Mouse (Mus musculus): ENCODE measurements around the gene Sltm. TPM values are rescaled to one million over a fixed set of nuclear protein-coding genes. Genes with fewer than 3 reads are reported as not detected.
"Not testable (repeated sequence)": the region's sequence is repeated elsewhere in the genome, so short reads cannot be mapped to it uniquely, and the experiment has no call there.

The Sltm gene
- total RNA-seq, 1 experiment from 2014 or later: 139 TPM

DNA sequence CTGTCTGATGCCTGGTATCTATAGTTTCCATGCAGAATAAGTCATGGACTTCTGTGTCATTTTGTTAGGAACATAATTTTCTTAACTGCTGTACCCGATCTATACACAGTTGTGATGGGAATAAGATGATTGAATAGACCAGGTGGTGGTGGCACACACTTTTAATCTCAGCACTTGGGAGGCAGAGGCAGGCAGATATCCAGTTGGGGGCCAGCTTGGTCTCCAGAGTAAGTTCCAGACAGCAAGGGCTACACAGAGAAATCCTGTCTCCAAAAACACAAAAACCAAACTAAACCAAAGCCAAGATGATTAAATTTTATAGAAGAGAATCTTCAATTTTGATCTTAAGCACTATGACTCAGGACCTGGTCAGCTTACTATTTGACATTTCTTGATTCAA, 2.3 kb downstream of the Sltm start:
- ATAC-seq (replicated peaks; ENCODE audit: insufficient number of reproducible peaks, low FRiP score, low TSS enrichment, poor library complexity, severe bottlenecking): no peak

DNA sequence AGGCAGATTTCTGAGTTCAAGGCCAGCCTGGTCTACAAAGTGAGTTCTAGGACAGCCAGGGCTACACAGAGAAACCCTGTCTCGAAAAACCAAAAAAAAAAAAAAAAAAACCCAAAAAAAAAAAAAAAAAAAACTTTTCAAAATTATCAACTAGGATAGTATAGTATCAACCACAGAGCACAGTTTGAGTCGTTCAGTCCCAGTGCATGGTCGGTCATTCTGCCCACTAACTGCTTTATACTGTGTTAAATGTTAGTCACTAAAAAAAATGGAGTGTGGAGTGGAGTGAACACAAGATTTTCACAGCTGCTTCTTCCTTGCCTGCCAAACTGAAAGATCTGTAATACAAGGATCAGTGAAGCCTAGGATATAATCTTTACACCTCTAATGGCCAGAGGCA, 4.0 kb downstream of the Sltm start:
- ATAC-seq (replicated peaks; ENCODE audit: insufficient number of reproducible peaks, low FRiP score, low TSS enrichment, poor library complexity, severe bottlenecking): not testable (repeated sequence)

GRCm38 (mm10) chr9:70548304-70548703, 5.8 kb downstream of the Sltm start:
- ATAC-seq (replicated peaks; ENCODE audit: insufficient number of reproducible peaks, low FRiP score, low TSS enrichment, poor library complexity, severe bottlenecking): no peak

DNA sequence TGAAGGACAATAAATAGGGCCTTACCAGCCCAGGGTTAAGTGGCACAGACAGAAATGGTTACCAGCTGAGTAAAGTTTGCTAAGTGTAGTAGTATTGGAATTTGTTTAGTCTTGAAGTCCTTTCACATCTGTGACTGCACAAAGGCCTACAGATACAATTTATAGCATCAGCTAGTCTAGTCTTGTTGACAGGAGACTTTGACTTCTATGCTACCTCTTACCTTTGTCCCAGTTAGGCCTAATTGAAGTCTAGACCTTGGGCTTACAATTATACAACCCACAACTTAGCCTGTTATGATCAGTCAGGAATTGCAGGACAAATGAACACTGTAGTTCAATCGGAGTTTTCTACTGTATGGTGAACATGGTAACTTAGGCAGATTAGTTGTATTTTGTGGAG, 9.0 kb downstream of the Sltm start:
- ATAC-seq (replicated peaks; ENCODE audit: insufficient number of reproducible peaks, low FRiP score, low TSS enrichment, poor library complexity, severe bottlenecking): no peak

GRCm38 (mm10) chr9:70552233-70552632, 9.7 kb downstream of the Sltm start:
- not testable (repeated sequence) for ATAC-seq (replicated peaks; ENCODE audit: insufficient number of reproducible peaks, low FRiP score, low TSS enrichment, poor library complexity, severe bottlenecking)

DNA sequence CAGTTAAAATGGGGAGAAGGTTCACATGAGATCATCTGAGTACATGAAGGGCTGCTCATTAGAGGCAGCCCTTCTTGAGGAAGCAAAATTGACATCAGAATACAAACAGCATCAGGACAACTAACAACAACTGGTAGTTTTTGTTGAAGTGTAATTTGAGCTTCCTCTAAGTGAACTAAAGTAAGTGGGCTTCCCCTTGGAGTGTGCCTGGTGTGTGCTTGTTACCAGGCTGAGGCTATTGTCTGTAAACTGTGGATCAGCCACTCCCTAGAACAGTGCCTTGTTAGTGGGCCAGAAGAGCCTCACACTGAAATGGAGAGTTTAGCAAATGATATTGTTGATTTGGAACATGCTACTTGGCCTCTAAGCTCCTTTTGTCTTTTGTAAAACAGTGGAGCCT, 12.9 kb downstream of the Sltm start:
- no peak for ATAC-seq (replicated peaks; ENCODE audit: insufficient number of reproducible peaks, low FRiP score, low TSS enrichment, poor library complexity, severe bottlenecking)

DNA sequence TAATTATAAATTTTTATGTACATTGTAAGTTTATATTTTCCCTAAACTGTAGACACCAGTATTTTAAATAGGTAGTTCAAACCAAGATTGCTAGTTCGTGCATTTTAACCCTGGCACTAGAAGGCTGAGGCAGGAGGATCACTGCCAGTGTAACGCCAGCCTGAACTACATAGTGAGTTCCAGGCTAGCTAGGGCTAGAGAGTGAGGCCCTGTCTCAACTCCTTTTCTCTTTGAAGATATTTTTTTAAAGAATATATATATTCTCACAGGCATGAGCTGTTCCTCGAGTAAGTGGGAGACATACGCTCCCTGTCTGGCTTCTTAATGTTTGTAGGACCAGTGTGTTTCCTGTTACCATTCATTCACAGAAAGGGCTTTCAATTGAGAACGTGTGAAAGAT, 14.2 kb downstream of the Sltm start:
- ATAC-seq (replicated peaks; ENCODE audit: insufficient number of reproducible peaks, low FRiP score, low TSS enrichment, poor library complexity, severe bottlenecking): no peak

GRCm38 (mm10) chr9:70562825-70563224, 20.3 kb downstream of the Sltm start:
- no peak for ATAC-seq (replicated peaks; ENCODE audit: insufficient number of reproducible peaks, low FRiP score, low TSS enrichment, poor library complexity, severe bottlenecking)

- no peak for ATAC-seq (replicated peaks; ENCODE audit: insufficient number of reproducible peaks, low FRiP score, low TSS enrichment, poor library complexity, severe bottlenecking)
These were observed 25.1 kb downstream of the Sltm start for GRCm38 (mm10) chr9:70567651-70568050.

- no peak for ATAC-seq (replicated peaks; ENCODE audit: insufficient number of reproducible peaks, low FRiP score, low TSS enrichment, poor library complexity, severe bottlenecking)
These were observed 27.8 kb downstream of the Sltm start for GRCm38 (mm10) chr9:70570351-70570750.

- no peak for ATAC-seq (replicated peaks; ENCODE audit: insufficient number of reproducible peaks, low FRiP score, low TSS enrichment, poor library complexity, severe bottlenecking)
These were observed 35.6 kb downstream of the Sltm start for GRCm38 (mm10) chr9:70578123-70578522.

DNA sequence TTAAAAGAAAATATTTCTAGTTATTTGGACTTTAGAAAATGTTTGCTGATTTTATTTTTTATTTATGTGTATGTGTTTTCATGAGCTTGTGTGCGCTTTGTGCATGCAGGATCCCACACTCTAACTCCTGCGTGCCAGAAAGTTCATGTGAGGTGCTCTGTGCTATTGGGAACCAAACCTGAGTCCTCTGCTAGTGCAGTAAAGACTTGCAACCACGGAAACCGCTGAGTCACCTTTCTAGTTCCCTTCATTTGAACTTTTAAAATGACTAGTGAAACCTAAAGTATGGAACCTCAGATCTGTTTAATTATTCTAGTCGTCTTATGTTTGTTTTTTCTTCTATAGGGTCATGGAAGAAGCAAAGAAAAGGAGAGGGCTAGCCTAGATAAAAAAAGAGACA, 38.4 kb downstream of the Sltm start:
- ATAC-seq (replicated peaks; ENCODE audit: insufficient number of reproducible peaks, low FRiP score, low TSS enrichment, poor library complexity, severe bottlenecking): no peak

DNA sequence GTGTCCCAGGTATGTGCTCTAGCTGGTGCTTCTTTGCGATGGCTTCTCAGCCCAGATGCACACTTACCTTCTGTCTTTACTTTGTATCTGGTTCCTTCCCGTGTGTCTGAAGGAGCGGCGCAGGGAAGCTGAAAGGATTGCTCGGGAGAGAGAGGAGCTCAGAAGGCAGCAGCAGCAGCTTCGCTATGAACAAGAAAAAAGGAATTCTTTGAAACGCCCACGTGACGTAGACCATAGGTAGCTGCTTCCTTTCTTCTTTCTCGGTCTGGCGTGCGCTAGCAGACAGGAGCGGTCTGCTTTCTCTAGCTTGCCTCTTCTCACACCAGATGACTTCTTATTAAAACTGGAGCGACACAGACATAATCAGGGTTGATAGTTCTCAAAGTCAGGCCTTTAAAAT, 42.1 kb downstream of the Sltm start:
- no peak for ATAC-seq (replicated peaks; ENCODE audit: insufficient number of reproducible peaks, low FRiP score, low TSS enrichment, poor library complexity, severe bottlenecking)

- peak; percentile 50; the same call in 1 of the 2 replicates for ATAC-seq (replicated peaks; ENCODE audit: insufficient number of reproducible peaks, low FRiP score, low TSS enrichment, poor library complexity, severe bottlenecking)
These were observed 42.6 kb downstream of the Sltm start for GRCm38 (mm10) chr9:70585172-70585571.

DNA sequence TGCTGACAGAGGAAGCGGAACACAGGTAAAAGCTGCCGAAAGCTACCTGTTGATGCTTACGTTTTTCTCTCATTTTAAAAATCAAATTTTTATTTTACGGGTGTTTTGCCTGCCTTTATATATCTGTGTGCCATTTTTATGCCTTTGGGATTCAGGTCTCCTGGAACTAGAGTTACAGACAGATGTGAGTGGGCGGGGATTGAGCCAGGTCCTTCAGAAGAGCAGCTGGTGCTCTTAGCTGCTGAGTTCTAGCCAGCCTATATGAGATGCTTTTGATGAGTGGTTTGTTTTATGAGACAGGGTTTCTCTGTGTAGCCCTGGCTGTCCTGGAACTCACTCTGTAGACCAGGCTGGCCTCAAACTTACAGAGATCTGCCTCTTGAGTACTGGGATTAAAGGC, 44.6 kb downstream of the Sltm start:
- ATAC-seq (replicated peaks; ENCODE audit: insufficient number of reproducible peaks, low FRiP score, low TSS enrichment, poor library complexity, severe bottlenecking): no peak

GRCm38 (mm10) chr9:70590775-70591174, 48.2 kb downstream of the Sltm start:
- ATAC-seq (replicated peaks; ENCODE audit: insufficient number of reproducible peaks, low FRiP score, low TSS enrichment, poor library complexity, severe bottlenecking): peak; percentile 52

- ATAC-seq (replicated peaks; ENCODE audit: insufficient number of reproducible peaks, low FRiP score, low TSS enrichment, poor library complexity, severe bottlenecking): no peak
These were observed 48.9 kb downstream of the Sltm start for GRCm38 (mm10) chr9:70591486-70591885.

- ATAC-seq (replicated peaks; ENCODE audit: insufficient number of reproducible peaks, low FRiP score, low TSS enrichment, poor library complexity, severe bottlenecking): no peak
These were observed 55.7 kb downstream of the Sltm start for GRCm38 (mm10) chr9:70598271-70598670.

- ATAC-seq (replicated peaks; ENCODE audit: insufficient number of reproducible peaks, low FRiP score, low TSS enrichment, poor library complexity, severe bottlenecking): no peak
These were observed 59.8 kb downstream of the Sltm start for GRCm38 (mm10) chr9:70602186-70602845.

- no peak for ATAC-seq (replicated peaks; ENCODE audit: insufficient number of reproducible peaks, low FRiP score, low TSS enrichment, poor library complexity, severe bottlenecking)
These were observed 68.6 kb downstream of the Sltm start for GRCm38 (mm10) chr9:70611026-70611673.

- ATAC-seq (replicated peaks; ENCODE audit: insufficient number of reproducible peaks, low FRiP score, low TSS enrichment, poor library complexity, severe bottlenecking): no peak
These were observed 87.2 kb downstream of the Sltm start for GRCm38 (mm10) chr9:70629711-70630110.
